Mouse (Mus musculus) adrenal gland (tissue): ENCODE measurements around the gene Ifnlr1.
"Not testable (repeated sequence)": the region's sequence is repeated elsewhere in the genome, so short reads cannot be mapped to it uniquely, and the experiment has no call there.

Experiments used
- intact Hi-C: fragments of 180-260 bp; cut with DNase I; formaldehyde crosslinking; loops from one replicate; pipeline ENCODE4 v1.15.1; 2025

The Ifnlr1 gene

DNA sequence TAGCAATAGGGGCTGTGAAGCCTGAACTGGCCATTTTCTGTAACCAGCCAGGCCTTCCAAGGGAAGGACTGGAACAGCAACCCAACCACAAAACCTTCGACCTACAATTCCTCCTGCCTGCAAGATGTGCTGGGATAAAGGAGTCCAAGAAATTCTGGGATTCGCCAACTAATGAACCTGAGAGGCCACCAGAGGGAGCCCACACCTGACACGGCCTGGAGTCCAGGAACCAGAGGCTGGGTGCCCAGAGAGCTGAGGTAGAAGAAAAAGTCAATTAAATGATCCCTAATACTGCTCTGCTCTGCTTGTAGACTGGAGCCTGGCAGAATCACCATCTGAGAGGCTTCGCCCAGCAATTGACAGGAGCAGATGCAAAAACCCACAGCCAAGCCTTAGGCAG lies 2.5 kb upstream of the Ifnlr1 start:
- intact Hi-C loops: no loop called here

DNA sequence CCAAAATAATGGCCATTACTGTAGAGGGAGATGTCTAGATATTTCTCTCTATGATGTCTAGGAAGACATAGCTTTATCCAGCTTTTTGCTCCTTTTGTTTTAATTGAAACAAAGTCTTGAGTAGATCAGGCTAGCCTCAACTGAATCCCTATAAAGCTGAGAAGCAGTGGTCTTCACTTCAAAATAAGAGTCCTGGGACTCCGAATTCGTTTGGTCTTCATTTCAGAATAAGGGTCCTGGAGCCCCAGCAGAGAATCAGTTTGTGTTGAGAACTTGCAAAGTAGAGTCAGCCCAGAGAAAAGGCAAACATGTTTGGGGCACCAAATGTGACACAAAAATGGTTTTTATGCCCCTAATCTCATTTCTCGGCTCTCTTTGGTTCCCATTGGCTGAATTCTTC lies 1.4 kb upstream of the Ifnlr1 start:
- intact Hi-C loops: no loop called here

DNA sequence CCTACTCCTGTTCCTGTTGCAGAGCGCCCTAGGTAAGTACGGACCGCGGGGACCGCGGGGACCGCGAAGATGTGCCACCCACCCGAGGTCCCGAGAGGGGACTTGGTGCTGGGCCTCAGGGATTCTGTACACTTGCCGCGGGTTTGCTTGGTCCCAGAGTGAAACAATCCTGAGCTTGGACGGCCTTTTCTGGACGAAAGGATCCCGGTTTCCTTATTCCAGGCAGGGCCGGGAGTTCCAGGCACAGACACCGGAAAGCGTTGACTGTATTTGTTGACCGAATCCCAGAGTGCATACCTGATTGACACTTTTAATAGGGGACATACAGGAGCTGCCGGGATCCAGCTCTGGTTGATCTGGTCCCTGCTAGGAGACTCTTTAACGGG lies 474 bp downstream of the Ifnlr1 start:
- intact Hi-C loops: no loop called here

DNA sequence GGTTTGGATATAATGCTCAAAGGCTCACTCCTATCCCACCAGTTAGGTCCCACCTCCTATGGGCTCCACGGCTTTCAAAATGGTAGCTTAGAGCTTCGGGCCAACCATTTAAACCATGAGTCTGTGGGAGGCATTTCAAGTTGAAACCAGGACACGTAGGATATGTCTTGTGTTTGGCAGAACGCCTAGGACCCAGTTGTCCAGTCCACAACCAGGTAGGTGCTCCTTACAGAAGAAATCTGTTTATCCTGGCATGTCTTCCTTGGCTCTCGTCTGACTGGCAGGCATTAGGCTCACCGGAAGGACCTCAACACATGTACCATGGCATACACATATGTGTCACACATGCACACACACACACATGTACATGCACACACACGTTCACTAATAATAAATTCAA lies 3.7 kb downstream of the Ifnlr1 start:
- intact Hi-C loops: no loop called here

DNA sequence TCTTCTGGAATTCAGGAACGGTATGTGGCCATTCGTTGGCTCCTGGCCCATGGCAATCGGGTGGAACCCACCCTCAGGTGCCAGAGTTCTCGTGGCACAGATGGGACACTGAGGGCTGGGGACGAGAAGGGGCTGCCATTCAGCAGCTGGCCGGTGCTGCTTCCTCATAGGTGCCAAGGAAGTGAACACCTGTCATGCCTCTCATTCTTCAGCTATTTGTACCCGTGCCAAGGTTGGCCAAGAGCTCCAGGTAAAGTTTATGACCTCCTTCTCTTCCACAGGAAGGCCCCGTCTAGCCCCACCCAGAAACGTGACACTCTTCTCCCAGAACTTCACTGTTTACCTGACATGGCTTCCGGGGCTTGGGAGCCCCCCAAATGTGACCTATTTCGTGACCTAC lies 4.2 kb downstream of the Ifnlr1 start:
- intact Hi-C loops: no loop called here

DNA sequence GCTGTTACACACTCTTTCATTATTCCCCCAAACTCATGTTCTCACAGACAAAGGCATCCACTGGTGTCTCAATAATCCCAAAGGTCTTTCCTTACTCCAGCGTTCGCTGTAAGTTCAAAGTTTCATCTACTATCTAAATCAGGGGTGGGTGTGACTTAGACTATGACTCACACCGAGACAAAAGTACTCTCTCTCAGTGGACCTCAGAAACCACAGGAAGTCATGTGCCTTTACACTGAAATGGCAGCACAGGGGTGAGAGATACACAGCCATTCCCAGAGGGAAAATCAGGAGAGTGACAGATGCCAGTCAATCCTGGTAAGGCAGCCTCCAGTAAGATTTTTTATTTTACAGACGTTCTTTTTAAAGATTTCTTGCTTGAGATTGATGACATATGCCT lies 6.8 kb downstream of the Ifnlr1 start:
- intact Hi-C loops: no loop called here

DNA sequence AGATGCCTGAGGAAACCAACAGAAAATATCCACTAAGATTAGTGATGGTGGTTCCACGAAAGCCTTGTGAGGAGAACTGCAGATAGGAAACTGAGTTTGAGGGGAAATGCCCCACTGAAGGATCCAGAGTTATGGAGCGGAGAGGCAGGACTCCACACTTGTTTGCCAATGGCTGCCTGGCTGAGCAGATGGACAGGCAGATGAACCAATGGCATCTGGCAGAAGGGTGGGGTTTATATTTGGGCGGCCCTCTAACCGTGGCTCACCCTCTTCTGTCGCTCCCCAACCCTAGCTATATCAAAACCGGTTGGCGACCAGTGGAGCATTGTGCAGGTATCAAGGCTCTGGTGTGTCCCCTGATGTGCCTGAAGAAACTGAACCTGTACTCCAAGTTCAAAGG lies 12.4 kb downstream of the Ifnlr1 start:
- intact Hi-C loops: no loop called here

DNA sequence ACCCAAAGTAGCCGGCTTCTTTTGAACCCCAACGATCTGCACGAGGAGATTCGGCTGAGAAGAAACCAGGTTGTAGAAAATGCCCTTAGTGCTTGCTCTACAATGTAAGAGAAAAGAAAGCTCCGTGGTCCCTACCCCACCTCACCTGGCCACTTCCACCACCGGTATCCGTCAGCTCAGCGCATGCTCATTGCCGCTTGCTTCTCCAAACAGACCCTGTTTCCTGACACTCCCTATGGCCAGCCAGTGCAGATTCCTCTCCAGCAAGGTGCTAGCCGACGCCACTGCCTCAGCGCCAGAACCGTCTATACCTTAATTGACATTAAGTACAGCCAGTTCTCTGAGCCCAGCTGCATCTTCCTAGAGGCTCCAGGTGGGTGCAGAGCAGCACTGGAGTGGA lies 17.4 kb downstream of the Ifnlr1 start:
- intact Hi-C loops: loop anchor here (10.0 kb wide), 1 partner anchor 221 kb away; the partner anchor contains the start of gene Fuca1

DNA sequence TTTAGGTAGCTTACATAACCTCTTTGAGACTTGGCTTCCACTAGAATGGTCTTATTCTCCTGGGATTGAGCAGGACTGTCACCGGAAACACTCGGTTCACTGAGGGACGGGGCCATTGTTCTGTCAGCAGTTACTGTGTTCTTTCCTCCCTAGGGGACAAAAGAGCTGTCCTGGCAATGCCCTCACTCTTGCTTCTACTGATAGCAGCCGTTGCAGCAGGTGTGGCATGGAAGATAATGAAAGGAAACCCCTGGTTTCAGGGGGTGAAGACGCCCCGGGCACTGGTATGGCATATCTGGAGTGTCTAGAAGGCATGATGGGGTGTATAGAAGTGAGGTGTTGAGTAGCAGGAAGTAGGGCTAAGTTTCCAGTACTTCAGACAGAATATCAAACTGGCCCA lies 17.9 kb downstream of the Ifnlr1 start:
- intact Hi-C loops: loop anchor here (10.0 kb wide), 1 partner anchor 221 kb away; the partner anchor contains the start of gene Fuca1

DNA sequence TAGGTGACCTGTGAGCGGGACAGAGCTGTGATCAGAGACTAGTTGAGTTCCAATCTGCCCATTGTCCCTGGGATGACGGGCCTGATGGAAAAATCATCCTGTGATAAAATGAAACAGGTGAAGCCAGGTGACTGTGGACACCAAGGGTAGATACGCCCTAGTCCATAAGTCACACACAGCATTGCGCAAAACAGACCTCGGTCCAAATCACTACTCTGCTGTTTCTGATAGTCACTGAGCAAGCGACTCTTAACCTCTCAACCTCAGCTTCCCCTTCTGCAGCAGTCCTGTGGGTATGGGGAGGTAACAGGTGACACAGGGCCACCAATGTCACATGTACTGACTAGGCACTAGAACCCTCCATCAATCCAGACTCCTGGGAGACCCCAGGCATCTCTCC lies 20.0 kb downstream of the Ifnlr1 start:
- intact Hi-C loops: loop anchor here (10.0 kb wide), 1 partner anchor 219 kb away; the partner anchor contains the start of gene Fuca1

DNA sequence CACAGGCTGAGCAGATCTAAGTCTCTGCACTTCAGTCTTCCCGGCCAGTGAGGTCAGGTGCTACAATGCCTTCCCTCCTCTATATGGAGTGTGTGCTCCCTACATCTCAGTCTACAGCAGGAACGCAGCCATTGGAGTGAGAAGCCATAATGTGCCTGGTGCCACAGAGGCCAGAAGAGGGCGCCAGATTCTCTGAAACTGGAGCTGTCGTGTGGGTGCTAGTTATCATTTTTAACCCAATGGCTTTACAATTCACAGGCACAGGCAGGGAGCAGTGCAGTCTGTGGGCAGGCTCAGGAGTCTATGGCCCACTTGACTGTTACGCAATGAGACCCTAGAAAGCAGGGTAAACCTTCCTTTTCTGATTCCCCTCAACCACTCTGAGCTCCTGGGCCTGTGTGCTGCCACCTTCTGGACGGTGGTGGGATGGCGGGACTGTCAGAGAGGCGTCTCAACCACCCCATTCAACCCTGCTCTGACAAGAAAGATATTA lies 23.0 kb downstream of the Ifnlr1 start:
- intact Hi-C loops: loop anchor here (10.0 kb wide), 1 partner anchor 216 kb away; the partner anchor contains the start of gene Fuca1

DNA sequence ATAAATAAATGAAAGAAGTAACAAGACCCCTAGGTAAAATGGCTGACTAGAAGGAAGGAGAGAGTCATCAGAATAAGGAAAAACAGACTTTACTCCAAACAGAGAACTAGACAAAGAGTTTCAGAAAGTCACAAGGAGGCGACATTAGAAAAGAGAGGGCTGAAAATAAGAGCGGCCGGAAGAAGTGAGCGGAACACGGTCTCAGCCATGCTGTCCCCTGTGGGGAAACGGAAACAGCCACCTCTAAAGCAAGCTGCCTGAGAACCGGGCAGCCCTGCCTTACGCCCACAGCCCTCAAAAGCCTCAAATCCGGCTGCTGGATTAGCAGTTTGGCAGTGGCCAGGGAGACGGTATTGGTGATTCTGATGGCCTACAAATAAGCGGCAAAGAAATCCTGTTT lies 23.5 kb downstream of the Ifnlr1 start:
- intact Hi-C loops: loop anchor here (5.0 to 10.0 kb wide), 2 partner anchors 58 to 215 kb away; partner anchors contain the start of gene Fuca1

DNA sequence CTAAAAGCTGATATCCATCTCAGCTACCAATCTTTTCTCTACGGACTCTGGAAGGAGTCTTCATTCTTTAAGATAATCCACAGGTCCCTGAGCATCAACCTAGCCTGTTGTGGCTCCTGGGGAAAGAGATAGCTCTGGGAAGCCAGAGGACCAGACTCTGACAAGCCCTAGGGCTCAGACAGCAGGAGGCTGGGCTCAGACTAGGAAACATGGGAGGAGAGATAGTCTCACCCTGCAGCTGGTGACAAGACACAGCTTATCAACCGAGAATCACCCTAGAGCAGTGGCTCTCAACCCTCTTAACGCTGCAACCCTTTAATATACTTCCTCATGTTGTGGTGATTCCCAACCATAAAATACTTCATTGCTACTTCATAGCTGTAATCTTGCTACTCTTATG lies 24.3 kb downstream of the Ifnlr1 start:
- intact Hi-C loops: loop anchor here (5.0 kb wide), 1 partner anchor 57 kb away; no protein-coding TSS in a partner anchor

DNA sequence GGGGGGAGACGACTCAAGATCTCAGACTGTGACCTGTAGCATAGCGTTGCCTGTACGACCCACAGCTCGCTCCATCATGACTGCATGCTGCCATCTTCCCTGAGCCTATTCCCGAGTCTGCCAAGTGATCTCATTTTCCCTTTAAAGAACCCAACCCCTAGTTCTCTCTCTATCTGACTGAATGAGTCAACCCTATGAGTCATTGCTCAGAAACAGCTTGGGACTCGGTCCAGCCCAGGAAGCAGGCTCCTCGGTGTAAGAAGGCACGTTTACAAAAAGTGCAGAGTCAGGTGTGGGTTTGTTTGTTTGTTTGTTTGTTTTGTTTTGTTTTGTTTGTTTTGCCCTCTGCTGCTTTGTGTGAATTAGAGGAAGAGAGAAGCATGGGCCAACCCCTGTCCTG lies 28.7 kb downstream of the Ifnlr1 start:
- intact Hi-C loops: loop anchor here (5.0 kb wide), 1 partner anchor 53 kb away; no protein-coding TSS in a partner anchor

DNA sequence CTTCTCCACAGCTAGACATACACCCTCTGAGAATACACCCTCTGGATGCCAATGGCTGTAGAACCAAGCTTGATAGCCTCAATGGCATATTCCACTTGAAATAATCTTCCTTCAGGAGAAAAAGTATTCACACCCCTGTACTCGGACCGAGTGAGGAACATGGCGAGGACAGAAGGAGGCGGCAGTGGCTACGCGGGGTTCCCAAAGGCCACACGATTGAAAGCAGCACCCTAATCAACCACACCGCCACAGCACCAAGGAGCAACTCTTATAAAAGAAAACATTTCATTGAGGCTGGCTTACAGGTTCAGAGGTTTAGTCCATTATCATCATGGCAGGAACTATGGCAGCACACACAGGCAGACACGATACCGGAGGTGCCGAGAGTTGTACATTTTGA lies 30.4 kb downstream of the Ifnlr1 start:
- intact Hi-C loops: not testable (repeated sequence)

DNA sequence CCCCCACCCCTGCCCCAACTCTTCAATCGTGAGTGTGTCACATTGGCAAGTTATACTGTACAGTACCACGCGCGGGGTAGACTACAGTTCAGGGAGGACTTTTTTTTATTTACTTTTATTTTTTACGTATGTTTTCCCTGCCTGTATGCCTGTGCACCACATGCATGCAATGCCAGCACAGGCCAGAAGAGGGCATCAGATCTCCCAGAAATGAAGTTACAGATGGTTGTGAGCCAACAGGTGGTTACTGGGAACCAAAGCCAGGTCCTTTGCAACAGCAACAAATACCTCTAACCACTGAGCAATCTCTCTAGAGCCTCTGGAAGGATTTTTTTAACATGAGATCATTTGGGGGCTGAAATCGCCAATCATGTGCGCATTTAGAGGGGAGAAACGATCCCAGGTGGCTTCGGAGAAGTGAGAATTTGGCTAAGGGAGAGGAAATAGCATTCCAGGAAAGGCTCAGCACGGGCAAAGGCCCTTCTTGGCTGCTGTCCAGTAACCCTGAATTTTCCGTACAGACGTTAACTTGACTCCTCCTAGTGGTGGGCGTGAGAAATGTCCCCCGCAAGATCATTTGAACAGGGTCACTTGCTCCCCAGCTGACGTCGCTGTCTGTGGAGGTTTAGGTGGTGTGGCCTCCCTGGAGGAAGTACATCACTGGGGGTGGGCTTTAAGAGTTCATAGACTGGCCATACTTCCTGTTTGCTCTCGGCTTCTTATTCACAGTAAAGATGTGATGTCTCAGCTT lies 36.6 kb downstream of the Ifnlr1 start:
- intact Hi-C loops: no loop called here

DNA sequence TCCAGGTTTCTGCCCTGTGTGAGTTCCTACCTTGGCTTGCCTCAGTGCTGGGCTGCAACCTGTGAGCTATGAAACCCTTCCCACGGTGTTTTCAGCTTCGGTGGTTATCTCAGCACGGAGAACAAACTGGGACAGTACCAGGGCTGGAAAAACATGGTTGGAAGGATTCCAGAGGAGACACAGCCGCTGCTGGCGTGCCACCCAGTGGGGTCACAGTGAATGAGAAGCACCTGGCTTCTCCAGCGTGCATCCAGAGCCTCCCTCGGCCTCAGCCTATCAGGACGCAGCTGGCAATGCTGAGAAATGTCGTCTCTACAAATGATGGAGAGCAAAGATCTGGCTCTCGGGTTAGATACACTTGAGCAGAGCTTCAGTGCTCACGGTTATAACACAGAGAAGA lies 40.3 kb downstream of the Ifnlr1 start:
- intact Hi-C loops: no loop called here

DNA sequence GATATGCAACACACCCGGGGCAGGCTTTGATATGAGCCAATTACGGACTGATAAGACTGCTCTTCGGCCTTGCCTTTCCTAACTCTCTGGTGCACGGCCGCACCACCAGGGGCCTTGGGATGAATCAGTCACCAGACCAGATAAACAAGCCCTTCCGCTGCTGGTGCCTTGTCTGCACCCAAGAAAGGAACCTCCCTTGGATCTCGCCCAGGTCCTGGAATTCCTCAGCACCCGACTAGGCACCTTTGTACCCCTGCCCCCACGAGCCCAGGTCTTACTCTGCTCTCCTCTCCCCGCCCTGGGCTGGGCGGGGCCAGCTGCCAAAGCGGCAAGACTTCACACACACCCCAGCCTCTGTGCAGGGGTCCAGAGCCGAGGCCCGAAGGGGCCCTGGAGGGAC lies 41.7 kb downstream of the Ifnlr1 start, which contains the start of gene Il22ra1:
TSS of gene Il22ra1 (plus strand) at position 356 of the 400 bp plus-strand sequence.
- intact Hi-C loops: no loop called here

DNA sequence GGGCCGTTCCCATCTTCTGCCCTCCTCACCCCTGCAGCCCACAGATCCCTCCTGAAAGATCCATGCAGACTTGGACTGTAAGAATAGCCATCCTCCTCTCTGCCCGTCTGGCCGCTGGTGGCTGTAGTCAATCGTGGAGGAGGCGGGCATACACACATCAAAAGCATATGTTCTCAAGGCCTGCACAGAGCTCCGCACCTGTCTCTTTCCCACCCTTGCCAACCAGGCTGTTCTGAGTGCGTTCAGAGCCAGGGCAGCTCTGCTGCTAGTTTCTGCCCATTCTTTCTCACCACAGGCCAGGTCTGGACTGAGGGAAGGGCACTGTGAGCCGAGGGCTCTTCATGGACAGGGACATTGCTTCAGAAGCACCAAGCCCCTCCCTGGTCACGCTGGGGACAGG lies 44.1 kb downstream of the Ifnlr1 start:
- intact Hi-C loops: no loop called here

DNA sequence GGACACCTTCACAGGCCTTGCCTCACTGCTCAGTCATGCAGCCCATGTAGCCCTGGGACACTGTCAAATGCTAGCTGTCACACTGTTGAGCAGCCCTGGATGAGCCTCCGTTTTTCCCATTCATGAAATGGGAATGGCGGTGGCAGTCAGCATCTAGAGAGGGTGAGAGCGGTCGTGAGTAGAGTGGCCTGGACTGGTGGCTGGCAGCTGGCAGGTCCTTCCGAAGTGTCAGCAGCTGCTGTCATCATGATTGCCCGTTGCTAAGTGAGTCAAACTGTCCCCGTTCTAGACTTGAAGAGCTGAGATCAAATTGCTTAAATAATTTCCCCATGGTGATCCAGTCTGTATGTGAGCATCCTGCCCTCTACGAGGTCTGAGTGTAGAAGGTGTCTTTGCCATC lies 44.9 kb downstream of the Ifnlr1 start:
- intact Hi-C loops: no loop called here

DNA sequence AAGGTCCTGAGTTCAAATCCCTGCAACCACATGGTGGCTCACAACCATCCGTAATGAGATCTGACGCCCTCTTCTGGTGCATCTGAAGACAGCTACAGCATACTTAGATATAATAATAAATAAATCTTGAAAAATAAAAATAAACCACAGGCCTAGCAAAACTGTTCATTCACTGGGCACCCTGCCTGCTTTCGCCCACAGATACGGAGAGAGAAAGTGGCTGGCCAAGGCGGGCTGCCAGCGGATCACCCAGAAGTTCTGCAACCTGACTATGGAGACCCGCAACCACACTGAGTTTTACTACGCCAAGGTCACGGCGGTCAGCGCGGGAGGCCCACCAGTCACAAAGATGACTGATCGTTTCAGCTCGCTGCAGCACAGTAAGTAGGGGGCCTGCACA lies 47.8 kb downstream of the Ifnlr1 start:
- intact Hi-C loops: no loop called here

DNA sequence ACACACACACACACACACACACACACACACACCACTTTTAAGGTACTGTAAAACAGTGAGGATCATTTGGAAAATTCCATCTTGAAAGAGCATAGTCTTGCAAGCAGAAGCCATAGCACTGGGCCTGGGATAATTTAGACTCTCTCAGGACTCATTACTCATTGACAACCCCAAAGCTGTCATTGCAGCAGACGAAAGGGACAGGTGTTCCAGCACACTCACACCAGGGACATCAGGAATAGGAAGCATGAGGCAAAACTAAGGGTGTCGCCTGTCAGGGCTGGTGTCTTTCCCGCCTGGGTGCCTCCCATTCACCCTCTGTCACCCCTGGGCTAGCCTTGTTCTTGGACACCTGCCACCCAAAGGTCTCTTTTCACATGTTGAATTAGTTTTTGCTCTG lies 50.8 kb downstream of the Ifnlr1 start:
- intact Hi-C loops: no loop called here

DNA sequence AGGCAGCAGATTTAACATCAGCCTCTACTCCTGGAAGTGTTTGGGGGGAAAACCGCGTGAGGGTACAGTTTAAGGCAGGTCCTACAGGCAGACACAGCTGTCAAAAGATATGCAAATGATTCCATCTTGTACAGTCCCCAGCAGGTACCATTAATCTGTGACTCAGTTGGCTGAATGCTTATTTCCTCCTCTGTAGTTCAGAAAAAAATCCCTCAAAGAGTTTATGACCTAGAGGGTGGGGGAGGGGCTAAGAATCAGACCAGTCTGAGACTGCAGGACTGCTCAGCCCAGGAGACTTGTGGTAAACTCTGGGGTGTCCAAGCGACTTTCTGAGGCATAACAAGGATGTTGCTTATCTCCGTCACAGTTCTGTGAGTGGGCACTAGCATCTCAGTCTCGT lies 52.1 kb downstream of the Ifnlr1 start:
- intact Hi-C loops: no loop called here
